Mouse (Mus musculus) heart, embryonic 14.5 days (tissue): Measurements from ENCODE around the gene Polr2e. TPM values are rescaled to one million over a fixed set of nuclear protein-coding genes. Genes with fewer than 3 reads are reported as not detected.

Experiments
- ATAC-seq: fragments of 200-750 bp; cut with Nextera tagmentation; 2 replicates; pipeline ENCODE4 v1.8.0; 2017; ENCODE audit warnings: low read depth, moderate TSS enrichment; ENCODE audit not compliant: insufficient number of reproducible peaks, insufficient read depth, low FRiP score
- H3K27ac ChIP-seq, 2 experiments: fragments of 200-500 bp in 1 of 2; fragments of 300-500 bp in 1 of 2; sonication (generic) in 1 of 2; replicated peaks in 1 of 2; 2 replicates each; pipeline ENCODE4 v1.5.1; 2012 to 2014; ENCODE audit warnings: low read depth in 2 of 2, low read length in 2 of 2, control low read depth in 1 of 2, mild to moderate bottlenecking in 1 of 2, mixed read lengths in 1 of 2; ENCODE audit not compliant: control insufficient read depth in 1 of 2, insufficient read depth in 1 of 2
- H3K27me3 ChIP-seq: fragments of 300-500 bp; sonication (generic); 2 replicates; pipeline ENCODE4 v1.6.1; 2014; ENCODE audit warnings: mild to moderate bottlenecking, low read length, control low read depth; ENCODE audit not compliant: control insufficient read depth, insufficient read depth
- H3K36me3 ChIP-seq: fragments of 300-500 bp; sonication (generic); 2 replicates; pipeline ENCODE4 v1.6.1; 2014; ENCODE audit warnings: mild to moderate bottlenecking, control low read depth, low read length, mixed read lengths; ENCODE audit not compliant: control insufficient read depth, insufficient read depth
- H3K4me1 ChIP-seq, 2 experiments: fragments of 200-500 bp in 1 of 2; fragments of 300-500 bp in 1 of 2; sonication (generic) in 1 of 2; 2 replicates each; pipeline ENCODE4 v1.6.1; 2012 to 2014; ENCODE audit warnings: low read length in 2 of 2, control low read depth in 1 of 2, mixed read lengths in 1 of 2; ENCODE audit not compliant: control insufficient read depth in 2 of 2, insufficient read depth in 2 of 2
- H3K4me2 ChIP-seq: fragments of 300-500 bp; sonication (generic); 2 replicates; pipeline ENCODE4 v1.6.1; 2014; ENCODE audit warnings: mild to moderate bottlenecking, low read length
- H3K4me3 ChIP-seq, 2 experiments: fragments of 200-500 bp in 1 of 2; fragments of 300-500 bp in 1 of 2; sonication (generic) in 1 of 2; 2 replicates each; pipeline ENCODE4 v1.5.1; 2012 to 2014; ENCODE audit warnings: low read length in 2 of 2, mild to moderate bottlenecking in 2 of 2, control low read depth in 1 of 2, low read depth in 1 of 2, moderate library complexity in 1 of 2; ENCODE audit not compliant: control insufficient read depth in 1 of 2, insufficient read depth in 1 of 2
- H3K9ac ChIP-seq: fragments of 300-500 bp; sonication (generic); 2 replicates; pipeline ENCODE4 v1.6.1; 2014; ENCODE audit warnings: mild to moderate bottlenecking, low read length
- H3K9me3 ChIP-seq: fragments of 300-500 bp; sonication (generic); 2 replicates; pipeline ENCODE4 v1.6.1; 2016; ENCODE audit warnings: low read length, control low read depth; ENCODE audit not compliant: control insufficient read depth
- WGBS: fragments of 180-500 bp; shearing (Covaris S2); extraction: QIAGEN DNeasy Blood & Tissue Kit; methylation state at CpG from one replicate; pipeline ENCODE4 v1.1.7; 2014; 5-methylcytosine and 5-hydroxymethylcytosine counted together
- polyA plus RNA-seq: library from polyadenylated mRNA; unstranded; fragments of >200 nt; fragmentation: Nextera tagmentation; extraction: Ambion mirVana; gene quantifications from 2 replicates; pipeline ENCODE4 v1.2.1, GENCODE M21; 2014

Gene Polr2e
- polyA plus RNA-seq, 1 experiment from 2014 or later = 162 TPM

GRCm38 (mm10) chr10:80015583-80015982, 24.0 kb downstream of the Polr2e start:
- no peak for ATAC-seq
- Histone ChIP-seq H3K4me1 (peaks cover 13 to 15% of the 10 kb centered on the region in 2 experiments; a peak in 3 of 4 replicates), H3K9ac (no peak overlapping the region), H3K27me3 (peaks cover 31% of the 10 kb centered on the region), H3K27ac (no peak overlapping the region), H3K4me2 (no peak overlapping the region), H3K9me3 (peaks cover 6% of the 10 kb centered on the region), H3K4me3 (no peak overlapping the region), H3K36me3 (peaks cover 5% of the 10 kb centered on the region; the same call in 1 of the 2 replicates)
- WGBS = 62% methylated on average over 10 of the region's 10 CpGs

- H3K9ac ChIP-seq = no peak overlapping the region
- H3K4me1 ChIP-seq = peaks cover 12 to 13% of the 10 kb centered on the region in 2 experiments; a peak in 3 of 4 replicates
- ATAC-seq = no peak
- H3K27me3 ChIP-seq = peaks cover 31% of the 10 kb centered on the region
- peaks cover 10% of the 10 kb centered on the region for H3K9me3 ChIP-seq
- 27% methylated on average over 28 of the region's 28 CpGs for WGBS
- H3K4me2 ChIP-seq = no peak overlapping the region
- H3K4me3 ChIP-seq = no peak overlapping the region
- H3K36me3 ChIP-seq = peaks cover 9% of the 10 kb centered on the region; the same call in 1 of the 2 replicates
- H3K27ac ChIP-seq = no peak overlapping the region
These were observed 24.9 kb downstream of the Polr2e start for GRCm38 (mm10) chr10:80014484-80015290.

- no peak overlapping the region for H3K4me2 ChIP-seq
- no peak for ATAC-seq
- no peak overlapping the region for H3K27ac ChIP-seq
- no peak overlapping the region for H3K9ac ChIP-seq
- peaks cover 16% of the 10 kb centered on the region; the same call in 1 of the 2 replicates for H3K36me3 ChIP-seq
- H3K4me3 ChIP-seq = no peak overlapping the region
- WGBS = 38% methylated on average over 25 of the region's 25 CpGs
- peaks cover 2% of the 10 kb centered on the region in 2 experiments; a peak in 2 of 4 replicates for H3K4me1 ChIP-seq
- H3K27me3 ChIP-seq = peaks cover 31% of the 10 kb centered on the region
- H3K9me3 ChIP-seq = peaks cover 10% of the 10 kb centered on the region
These were observed 26.0 kb downstream of the Polr2e start for GRCm38 (mm10) chr10:80013609-80014008.

- 82% methylated on average over 6 of the region's 6 CpGs for WGBS
- ATAC-seq = no peak
- H3K9ac ChIP-seq = no peak overlapping the region
These were observed 27.9 kb downstream of the Polr2e start for GRCm38 (mm10) chr10:80011740-80012139.

GRCm38 (mm10) chr10:80004233-80004705, 35.3 kb downstream of the Polr2e start:
- Histone ChIP-seq H3K4me3 (no peak overlapping the region), H3K9ac (no peak overlapping the region), H3K4me1 (peaks cover 9 to 14% of the 10 kb centered on the region in 2 experiments), H3K27me3 (peaks cover 13% of the 10 kb centered on the region; the same call in 1 of the 2 replicates), H3K27ac (no peak overlapping the region), H3K9me3 (no peaks in the 10 kb centered on the region), H3K36me3 (peaks cover 11% of the 10 kb centered on the region; the same call in 1 of the 2 replicates), H3K4me2 (no peak overlapping the region)
- WGBS = 81% methylated on average over 8 of the region's 8 CpGs
- ATAC-seq = no peak

More at GRCm38 (mm10) chr10:80011740-80012139, 27.9 kb downstream of the Polr2e start:
- Histone ChIP-seq H3K4me3 (no peak overlapping the region), H3K4me1 (no peaks in the 10 kb centered on the region; a peak in 1 of 4 replicates), H3K27ac (no peak overlapping the region), H3K4me2 (no peak overlapping the region), H3K27me3 (peaks cover 31% of the 10 kb centered on the region), H3K36me3 (peaks cover 21% of the 10 kb centered on the region; the same call in 1 of the 2 replicates), H3K9me3 (peaks cover 10% of the 10 kb centered on the region)

GRCm38 (mm10) chr10:80003374-80004232, 36.0 kb downstream of the Polr2e start:
- no peak for ATAC-seq
- Histone ChIP-seq H3K36me3 (peaks cover 4% of the 10 kb centered on the region; the same call in 1 of the 2 replicates), H3K27ac (no peak overlapping the region; a peak in 1 of 4 replicates), H3K9me3 (no peaks in the 10 kb centered on the region), H3K4me1 (peaks cover 9 to 14% of the 10 kb centered on the region in 2 experiments), H3K4me2 (no peak overlapping the region), H3K9ac (peak overlapping the region; percentile 46; the same call in 1 of the 2 replicates), H3K27me3 (peaks cover 13% of the 10 kb centered on the region; the same call in 1 of the 2 replicates), H3K4me3 (no peak overlapping the region)
- 56% methylated on average over 9 of the region's 9 CpGs for WGBS

- peaks cover 12 to 18% of the 10 kb centered on the region in 2 experiments for H3K4me1 ChIP-seq
- no peak for ATAC-seq
- WGBS = 27% methylated on average over 21 of the region's 21 CpGs
- peak overlapping the region; percentile 46 for H3K9ac ChIP-seq
- no peak overlapping the region for H3K4me3 ChIP-seq
- no peak overlapping the region for H3K27ac ChIP-seq
- H3K36me3 ChIP-seq = no peaks in the 10 kb centered on the region
- 0 out of 2 replicates have a peak overlapping the region, but pooled peaks have one; percentile 2 for H3K4me2 ChIP-seq
- peaks cover 13% of the 10 kb centered on the region; the same call in 1 of the 2 replicates for H3K27me3 ChIP-seq
- no peaks in the 10 kb centered on the region for H3K9me3 ChIP-seq
These were observed 36.8 kb downstream of the Polr2e start for GRCm38 (mm10) chr10:80002829-80003228.
